Mouse (Mus musculus) telencephalon, adult 2 months (tissue): ENCODE measurements around the gene Sesn2.
"Not testable (repeated sequence)": the region's sequence is repeated elsewhere in the genome, so short reads cannot be mapped to it uniquely, and the experiment has no call there.

Experiments
- DNase-seq: peaks from one replicate; pipeline ENCODE4 v3.0.0-alpha.2; 2011; ENCODE audit warnings: low read depth, low spot score

Sesn2 gene

DNA sequence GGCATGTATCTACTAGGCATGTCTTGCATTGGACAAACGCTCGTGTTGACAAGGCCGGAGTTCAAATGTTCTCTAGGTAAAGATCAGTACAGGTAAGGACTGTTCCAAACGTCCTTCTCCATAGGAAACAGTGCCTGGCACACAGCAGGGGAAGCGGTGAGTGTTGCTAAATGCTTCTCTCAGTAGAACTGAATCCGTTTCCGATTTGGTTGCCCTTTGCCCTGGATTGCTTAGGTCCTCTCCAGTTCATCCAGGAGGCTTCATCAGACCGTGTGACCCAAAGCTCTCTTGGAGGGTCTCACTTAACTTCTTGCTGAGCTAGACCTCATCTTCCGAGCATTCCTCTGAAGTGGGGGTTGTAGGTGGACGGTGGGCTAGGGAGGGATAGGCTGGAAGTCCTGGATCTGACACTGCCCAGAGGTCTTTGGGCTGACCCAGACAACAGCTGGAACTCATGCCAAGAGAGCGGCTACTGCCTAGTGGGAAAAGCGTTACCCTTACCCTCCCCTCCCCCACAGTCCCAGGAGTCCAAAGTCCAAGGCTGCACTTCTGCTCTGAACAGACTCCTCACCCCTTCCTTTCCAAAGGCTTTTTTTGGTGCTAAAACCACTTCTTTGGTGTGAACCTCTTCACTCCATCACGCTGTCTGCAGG lies 27.2 kb downstream of the Sesn2 start:
- DNase-seq, result no peak

- not testable (repeated sequence) for DNase-seq
Observed at GRCm38 (mm10) chr4:132482104-132482503, 28.2 kb downstream of the Sesn2 start.

- no peak for DNase-seq
Observed at GRCm38 (mm10) chr4:132477833-132478232, 32.5 kb downstream of the Sesn2 start.

- no peak for DNase-seq
Observed at GRCm38 (mm10) chr4:132475895-132476878, 34.1 kb downstream of the Sesn2 start.

- no peak for DNase-seq
Observed at GRCm38 (mm10) chr4:132474631-132475030, 35.7 kb downstream of the Sesn2 start.

DNA sequence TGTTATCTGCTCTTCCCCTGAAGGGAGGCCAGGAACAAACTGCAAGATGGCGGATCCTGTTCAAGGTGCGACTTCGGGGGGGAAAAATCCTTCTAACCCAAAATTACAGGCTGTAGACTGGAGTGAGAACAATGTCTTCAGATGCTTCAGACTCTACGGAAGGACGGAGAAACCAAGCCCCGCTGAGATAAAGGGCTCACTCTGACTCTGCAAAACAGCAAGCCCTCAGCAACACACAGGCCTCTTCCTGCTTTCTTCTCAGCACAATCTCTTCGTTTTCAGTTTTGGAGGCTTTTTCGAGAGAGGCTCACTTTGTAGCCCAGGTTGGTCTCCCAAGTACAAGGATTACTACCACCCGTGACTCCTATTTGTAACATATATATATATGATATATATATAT lies 36.9 kb downstream of the Sesn2 start:
- DNase-seq, result no peak

DNA sequence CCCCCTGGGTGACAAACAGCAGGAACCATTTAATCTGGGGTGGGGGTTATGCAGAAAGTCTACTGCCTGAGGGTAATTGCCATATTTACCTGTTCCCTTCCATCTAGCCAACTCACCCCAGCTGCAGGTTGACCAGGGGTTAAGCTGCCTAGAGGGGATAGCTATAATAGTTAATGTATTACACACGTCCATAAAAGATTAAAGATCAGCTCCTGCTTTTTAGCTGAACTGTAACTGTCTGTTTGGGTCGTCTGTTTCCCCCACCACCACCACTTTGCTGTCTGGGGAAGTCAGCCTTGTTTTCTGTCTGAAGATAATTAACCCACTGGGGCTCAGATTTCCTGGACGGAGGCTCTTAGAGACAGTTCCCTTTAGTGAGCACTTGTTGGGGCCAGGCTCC lies 40.4 kb downstream of the Sesn2 start:
- DNase-seq, result no peak

DNA sequence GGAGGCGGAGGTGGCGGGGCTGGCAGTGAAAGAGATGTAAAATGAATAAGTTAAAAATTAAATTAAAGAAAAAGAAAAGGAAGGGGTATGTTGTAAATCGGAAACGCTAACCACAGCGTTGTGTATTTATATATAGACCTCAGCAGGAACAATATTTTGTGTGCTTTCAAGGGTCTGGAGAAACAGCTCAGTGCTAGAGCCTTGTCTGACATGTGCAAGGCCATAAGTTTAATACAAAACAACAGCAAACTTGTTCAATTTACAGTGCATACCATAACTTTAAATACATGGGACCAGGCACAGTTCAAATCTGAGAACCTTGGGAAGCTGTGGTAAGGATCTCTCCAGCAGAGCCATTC lies 46.1 kb downstream of the Sesn2 start:
- DNase-seq, result no peak

DNA sequence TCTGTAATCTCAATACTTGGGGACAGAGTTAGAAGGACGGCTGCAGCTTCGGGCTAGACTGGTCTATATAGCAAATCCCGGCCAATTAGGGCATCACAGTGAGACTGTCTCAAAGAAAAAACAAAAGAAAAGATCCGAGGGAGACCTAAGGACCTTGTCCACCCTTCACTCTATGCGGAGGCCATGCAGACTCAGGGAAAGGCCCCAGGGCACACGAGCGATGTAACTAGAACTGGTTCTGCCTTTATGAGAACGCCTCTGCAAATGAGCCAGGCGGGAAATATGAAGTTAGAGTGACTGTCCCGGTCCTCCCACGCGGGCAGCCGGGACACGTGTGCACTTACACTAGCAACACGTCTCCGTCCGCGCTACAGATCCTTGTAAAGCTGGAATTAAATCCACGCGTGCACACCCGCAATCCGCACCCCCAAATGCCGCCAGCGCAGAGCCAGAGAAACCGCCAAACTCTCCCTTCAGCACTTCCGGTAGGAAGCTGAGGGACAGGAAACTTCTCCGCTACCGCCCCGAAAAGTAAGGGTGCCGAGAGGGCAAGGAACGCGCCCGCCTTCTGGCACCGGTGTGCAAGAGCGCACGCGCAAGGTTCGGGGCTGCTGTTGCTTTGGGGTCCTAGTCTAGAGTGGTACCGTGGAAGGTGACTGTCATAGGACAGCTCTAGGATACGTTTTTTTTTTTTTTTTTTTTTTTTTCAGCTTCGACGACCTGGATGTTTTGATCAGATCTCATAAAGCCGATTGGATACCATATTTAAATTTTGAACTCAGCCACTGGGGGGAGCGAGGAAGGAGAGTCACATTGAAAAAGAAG lies 46.7 kb downstream of the Sesn2 start, which contains the start of gene Med18:
Gene Med18, minus strand, starts transcription at position 492 of the 825 bp plus-strand sequence.
- DNase-seq, result peak; percentile 94

DNA sequence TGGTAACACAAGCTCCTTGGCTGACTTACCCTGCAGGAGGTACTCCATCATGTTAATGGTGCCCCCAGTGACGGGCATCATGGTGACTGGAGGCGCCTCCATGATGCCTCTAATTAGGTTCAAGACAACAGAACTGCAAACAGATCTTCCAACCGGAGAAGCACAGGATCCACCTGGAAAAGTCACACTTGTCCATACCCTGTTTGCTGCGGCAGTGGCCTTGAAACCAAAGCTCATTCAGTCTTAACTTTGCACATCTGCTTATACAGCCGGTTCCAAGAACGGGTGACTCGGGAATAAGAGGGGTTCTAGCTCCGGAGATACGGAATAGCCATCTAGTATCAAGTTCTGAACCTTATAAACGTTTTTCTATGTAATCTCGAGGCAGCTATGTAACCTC lies 47.5 kb downstream of the Sesn2 start:
- no peak for DNase-seq

DNA sequence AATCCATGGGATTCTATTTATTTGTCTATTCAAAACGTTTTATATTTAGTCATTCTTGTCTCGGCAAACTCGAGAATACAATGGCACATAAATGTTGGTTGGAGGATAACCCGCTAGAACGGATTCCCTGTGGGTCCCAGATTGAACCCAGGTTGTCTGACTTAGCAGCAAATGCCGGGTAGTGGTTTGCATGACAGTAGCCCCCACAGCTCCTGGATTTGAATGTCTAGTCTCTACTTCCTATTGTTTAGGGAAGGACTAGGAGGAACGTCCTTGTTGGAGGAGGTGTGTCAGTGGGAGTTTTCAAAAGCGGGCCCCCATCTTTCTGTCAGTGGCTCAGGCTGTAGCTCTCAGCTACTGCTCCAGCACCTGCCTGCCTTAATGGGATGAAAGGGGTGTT lies 50.1 kb downstream of the Sesn2 start:
- DNase-seq, result no peak

DNA sequence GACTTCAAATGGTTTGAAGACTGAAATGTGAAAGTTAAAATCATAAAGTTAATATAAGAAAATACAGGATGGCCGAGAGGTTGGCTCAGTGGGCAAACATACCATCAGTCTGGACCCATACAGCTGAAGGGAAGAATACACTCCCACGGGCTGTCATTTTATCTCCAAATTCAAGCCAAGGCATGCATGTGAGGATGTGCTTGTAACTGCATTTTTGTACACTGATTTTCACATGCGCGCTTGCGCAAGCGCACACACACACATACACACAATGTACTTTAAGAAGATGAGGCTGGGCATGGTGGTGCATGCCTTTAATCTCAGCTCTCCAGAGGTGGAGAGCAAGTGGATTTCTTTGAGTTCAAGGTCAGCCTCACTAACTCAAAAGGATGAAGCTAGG lies 54.7 kb downstream of the Sesn2 start:
- DNase-seq, result no peak

GRCm38 (mm10) chr4:132455146-132455545 lies 55.2 kb downstream of the Sesn2 start:
- no peak for DNase-seq

GRCm38 (mm10) chr4:132454216-132454615 lies 56.1 kb downstream of the Sesn2 start:
- no peak for DNase-seq

GRCm38 (mm10) chr4:132449778-132450177 lies 60.5 kb downstream of the Sesn2 start:
- DNase-seq, result no peak

- DNase-seq, result no peak
Observed at GRCm38 (mm10) chr4:132446105-132446504, 64.2 kb downstream of the Sesn2 start.

DNA sequence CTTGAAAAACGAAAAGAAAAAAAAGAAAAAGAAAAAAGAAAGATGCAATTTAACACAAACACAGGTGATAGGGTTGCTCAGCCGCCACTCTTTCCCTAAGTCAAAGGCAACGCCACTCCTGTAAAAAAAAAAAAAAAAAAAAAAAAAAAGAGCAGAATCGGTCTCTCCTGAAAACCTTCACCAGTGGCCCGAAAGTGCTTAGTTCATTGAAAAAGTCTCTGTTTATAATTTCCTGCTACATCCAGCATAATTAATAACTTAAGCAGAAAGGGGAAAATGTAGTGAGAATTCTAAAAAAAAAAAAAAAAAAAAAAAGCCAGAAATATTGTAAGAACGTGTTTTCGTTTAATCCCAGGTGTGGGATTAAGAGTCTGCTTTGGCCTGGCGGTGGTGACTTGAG lies 65.8 kb downstream of the Sesn2 start:
- no peak for DNase-seq
